ENCODE assay signal across 8 mouse cellular contexts in the genomic region with DNA sequence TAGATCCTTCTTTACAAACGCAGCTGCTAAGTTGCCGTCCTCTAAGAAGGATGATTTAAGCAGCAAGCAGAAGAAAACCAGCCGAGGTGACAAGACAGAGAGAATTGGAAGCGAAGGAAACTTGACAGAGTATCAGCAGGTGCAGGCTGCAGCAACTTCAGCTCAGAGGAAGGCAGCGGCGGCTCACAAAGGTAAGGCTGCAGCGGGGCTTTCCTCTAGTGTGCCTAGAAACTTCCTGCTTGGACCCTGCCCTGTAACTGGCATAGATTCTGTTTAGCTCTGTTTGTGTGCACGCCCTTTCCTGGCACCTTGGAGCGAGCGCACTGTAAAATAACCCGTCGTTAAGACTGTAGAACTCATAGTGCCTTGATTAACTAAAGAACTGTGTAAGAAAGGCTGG.
DNase-seq lines count a peak whose midpoint lies in the region; ATAC-seq and TF ChIP-seq lines count a peak whose summit lies in the region.

No protein-coding gene starts in this region.

- TF ChIP-seq CTCF in heart, adult 2 months (IDR thresholded peaks at IDR 0.05): no peak

- H3K9me3 ChIP-seq in embryonic facial prominence, embryonic 15.5 days (replicated peaks): no peaks in the 10 kb centered on the region
- no peaks in the 10 kb centered on the region for H3K9me3 ChIP-seq in kidney, embryonic 15.5 days (replicated peaks)
- no peaks in the 10 kb centered on the region for H3K9me3 ChIP-seq in midbrain, embryonic 13.5 days

- no peaks in the 10 kb centered on the region for H3K27me3 ChIP-seq in heart, adult 2 months (ENCODE audit: control insufficient read depth, insufficient read depth, low read length)
- no peaks in the 10 kb centered on the region for H3K27me3 ChIP-seq in embryonic facial prominence, embryonic 15.5 days
- H3K27me3 ChIP-seq in kidney, embryonic 15.5 days: no peaks in the 10 kb centered on the region
- no peaks in the 10 kb centered on the region for H3K27me3 ChIP-seq in midbrain, embryonic 13.5 days

- peak overlapping the region; percentile 44 for H3K4me2 ChIP-seq in embryonic facial prominence, embryonic 15.5 days (replicated peaks)
- peak overlapping the region; percentile 44 for H3K4me2 ChIP-seq in kidney, embryonic 15.5 days
- H3K4me2 ChIP-seq in midbrain, embryonic 13.5 days (replicated peaks): peak overlapping the region; percentile 46

- intact Hi-C loops in heart, adult 2 months (cut with DNase I): no loop called here

- DNase-seq in heart, adult 2 months: no peak
- DNase-seq in heart, adult 11 months: no peak
- no peak for DNase-seq in adrenal gland, postnatal 4 days (ENCODE audit: low spot score in 2 of 2)
- DNase-seq in thymus, postnatal 4 days: no peak
- no peak for DNase-seq in ovary, postnatal 10 days (ENCODE audit: low spot score)

- no peaks in the 10 kb centered on the region for H3K36me3 ChIP-seq in heart, adult 2 months (ENCODE audit: control insufficient read depth, insufficient read depth, low read length)
- no peaks in the 10 kb centered on the region for H3K36me3 ChIP-seq in embryonic facial prominence, embryonic 15.5 days
- no peaks in the 10 kb centered on the region for H3K36me3 ChIP-seq in kidney, embryonic 15.5 days
- H3K36me3 ChIP-seq in midbrain, embryonic 13.5 days: no peaks in the 10 kb centered on the region

- H3K4me3 ChIP-seq in heart, adult 2 months: peak overlapping the region; percentile 18
- H3K4me3 ChIP-seq in embryonic facial prominence, embryonic 15.5 days (replicated peaks): peak overlapping the region; percentile 24
- H3K4me3 ChIP-seq in kidney, embryonic 15.5 days (replicated peaks): peak overlapping the region; percentile 14
- H3K4me3 ChIP-seq in midbrain, embryonic 13.5 days (replicated peaks): peak overlapping the region; percentile 16; the same call in 1 of the 2 replicates

- no peaks in the 10 kb centered on the region for H3K4me1 ChIP-seq in heart, adult 2 months (ENCODE audit: control insufficient read depth, insufficient read depth, low read length)
- H3K4me1 ChIP-seq in embryonic facial prominence, embryonic 15.5 days: peaks cover 10% of the 10 kb centered on the region; the same call in 1 of the 2 replicates
- H3K4me1 ChIP-seq in kidney, embryonic 15.5 days: peaks cover 13% of the 10 kb centered on the region; the same call in 1 of the 2 replicates
- peaks cover 9% of the 10 kb centered on the region for H3K4me1 ChIP-seq in midbrain, embryonic 13.5 days (replicated peaks)

- no peak for TF ChIP-seq POLR2A in heart, adult 2 months (IDR thresholded peaks at IDR 0.05; ENCODE audit: insufficient read depth, low read depth, low read length)

- H3K79me2 ChIP-seq in heart, adult 2 months (replicated peaks; ENCODE audit: control insufficient read depth, insufficient read depth, low read length): no peaks in the 10 kb centered on the region

- 25% methylated on average over 12 of the region's 12 CpGs for WGBS in heart, adult 2 months
- 22% methylated on average over 12 of the region's 12 CpGs for whole genome bisulfite sequencing in embryonic facial prominence, embryonic 15.5 days
- 22% methylated on average over 12 of the region's 12 CpGs for WGBS in kidney, embryonic 15.5 days
- 21% methylated on average over 12 of the region's 12 CpGs for WGBS in midbrain, embryonic 13.5 days

- no peak overlapping the region for H3K9ac ChIP-seq in heart, adult 2 months (ENCODE audit: low read depth, low read length)
- H3K9ac ChIP-seq in embryonic facial prominence, embryonic 15.5 days: no peak overlapping the region
- H3K9ac ChIP-seq in kidney, embryonic 15.5 days: no peak overlapping the region
- no peak overlapping the region for H3K9ac ChIP-seq in midbrain, embryonic 13.5 days (replicated peaks)

- H3K27ac ChIP-seq in heart, adult 2 months: no peak overlapping the region
- H3K27ac ChIP-seq in embryonic facial prominence, embryonic 15.5 days (replicated peaks): no peak overlapping the region
- peak overlapping the region; percentile 70 for H3K27ac ChIP-seq in kidney, embryonic 15.5 days
- H3K27ac ChIP-seq in midbrain, embryonic 13.5 days: no peak overlapping the region

- no peak for TF ChIP-seq EP300 in heart, adult 2 months (IDR thresholded peaks at IDR 0.05; ENCODE audit: insufficient read depth, low read depth, low read length)

- no peak for ATAC-seq in embryonic facial prominence, embryonic 15.5 days (ENCODE audit: insufficient number of reproducible peaks, low FRiP score, low TSS enrichment, low read depth)
- ATAC-seq in kidney, embryonic 15.5 days (replicated peaks; ENCODE audit: low FRiP score): 0 out of 2 replicates have a peak, but pooled peaks have one; percentile 64
- ATAC-seq in midbrain, embryonic 13.5 days: no peak
